Mouse (Mus musculus) embryonic stem cell, embryonic (primary cell): ENCODE data around the gene Psmb10.

Experiments used
- CTCF ChIA-PET, 4 experiments: fragments of 300-600 bp in 2 of 4; fragments of 350-600 bp in 2 of 4; sonication (Branson Sonifier 250); formaldehyde crosslinking; loops; one replicate each; lab custom pipeline; 2022; ENCODE audit warnings: inconsistent platforms in 2 of 4; lab: Charles Lee
- POLR2A ChIA-PET, 4 experiments: fragments of 300-600 bp in 2 of 4; fragments of 350-600 bp in 2 of 4; sonication (Branson Sonifier 250); formaldehyde crosslinking; loops; one replicate each; lab custom pipeline; 2022; ENCODE audit warnings: antibody characterized with exemption in 4 of 4, inconsistent platforms in 1 of 4; lab: Charles Lee

The Psmb10 gene

DNA sequence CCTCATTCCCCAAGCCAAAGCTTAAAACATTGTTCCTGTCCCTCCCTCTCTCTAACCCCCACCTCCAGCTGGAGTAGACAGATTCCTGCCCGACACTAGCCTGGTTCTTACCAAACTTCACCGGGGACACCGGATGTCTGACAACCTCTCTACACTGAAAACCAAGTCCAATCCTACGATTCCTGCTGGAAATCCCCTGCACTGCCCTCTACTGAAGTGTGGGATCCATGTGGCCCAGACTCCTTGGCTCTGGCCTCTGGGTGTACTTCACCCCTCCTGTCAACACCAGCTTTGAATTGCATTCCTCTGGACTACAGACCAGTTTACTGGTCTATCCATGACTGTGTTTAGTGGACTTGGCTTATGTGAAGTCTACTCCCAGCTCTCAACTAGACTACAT lies 18.3 kb upstream of the Psmb10 start:
- POLR2A ChIA-PET = interaction anchor here in 3 of 4 experiments (0.5 to 1.5 kb wide), 5 partner anchors 17 to 56 kb away, joined by 3 to 4 read pairs (median 3); partner anchors contain the start of gene Pskh1 (in 1 of the 3)
- CTCF ChIA-PET = no interaction called here

DNA sequence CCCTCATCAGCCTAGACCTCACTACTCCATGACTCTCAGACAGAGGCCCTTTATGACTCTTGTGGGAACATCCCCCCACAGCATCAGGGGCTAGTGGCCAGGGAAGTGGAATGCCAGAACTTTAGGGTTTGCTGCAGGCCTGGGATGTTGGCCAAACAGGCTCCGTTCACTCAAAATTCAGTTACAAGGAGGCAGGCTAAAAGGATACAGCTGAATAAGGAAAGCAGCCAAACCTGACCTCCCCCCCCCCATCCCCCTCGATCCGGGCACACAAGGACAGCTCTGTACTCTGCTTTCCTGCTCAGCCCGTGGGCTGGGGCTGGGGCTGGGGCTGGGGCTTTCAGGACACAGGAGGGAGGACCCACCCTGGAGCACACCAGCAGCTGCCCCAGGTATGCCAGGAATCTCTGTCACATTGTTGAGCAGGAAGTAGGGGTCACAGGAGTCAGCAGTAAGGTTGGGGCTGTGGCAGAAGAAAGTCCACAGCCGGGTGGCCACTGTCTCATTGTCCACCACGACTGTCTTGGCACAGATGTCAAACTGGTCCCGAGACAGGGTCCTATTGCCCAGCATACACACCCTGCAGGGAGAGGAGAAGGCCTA lies 12.9 kb upstream of the Psmb10 start:
- CTCF ChIA-PET = no interaction called here

DNA sequence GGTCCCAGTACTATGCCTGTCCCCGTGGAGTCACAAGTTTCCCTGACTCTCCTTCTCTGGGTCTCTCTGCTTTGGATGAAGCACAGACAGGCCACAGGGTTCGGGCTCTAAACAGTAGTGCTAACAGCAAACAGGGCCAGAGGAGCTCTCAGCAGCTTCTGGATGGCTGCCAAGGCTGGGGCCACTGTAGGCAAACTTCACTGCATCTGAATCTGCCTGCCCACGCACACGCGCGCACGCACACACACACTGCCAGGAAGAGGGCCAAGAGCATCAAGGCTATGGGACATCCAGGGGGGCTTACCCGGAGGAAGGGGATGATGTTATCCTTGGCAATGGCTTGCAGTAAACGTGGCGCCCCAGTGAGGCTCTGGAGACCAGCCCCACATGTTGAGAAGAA lies 11.1 kb upstream of the Psmb10 start:
- ChIA-PET POLR2A (interaction anchor here in 3 of 4 experiments (0.5 to 1.4 kb wide), 5 partner anchors 10 to 314 kb away, joined by 3 read pairs; partner anchors contain the start of genes Pskh1 (in 1 of the 3), Ranbp10 (in 1 of the 3) and Tsnaxip1 (in 1 of the 3)), CTCF (interaction anchor here in 1 of 4 experiments (1.3 kb wide), 1 partner anchor 19 kb away, joined by 3 read pairs; no protein-coding TSS in a partner anchor)

More for the DNA sequence above, 12.9 kb upstream of the Psmb10 start:
- POLR2A ChIA-PET = interaction anchor here in 2 of 4 experiments (0.6 to 1.3 kb wide), 4 partner anchors 12 to 51 kb away, joined by 3 to 5 read pairs (median 3); partner anchors contain the start of genes Pskh1 (in 1 of the 2) and Psmb10 (in 1 of the 2)

DNA sequence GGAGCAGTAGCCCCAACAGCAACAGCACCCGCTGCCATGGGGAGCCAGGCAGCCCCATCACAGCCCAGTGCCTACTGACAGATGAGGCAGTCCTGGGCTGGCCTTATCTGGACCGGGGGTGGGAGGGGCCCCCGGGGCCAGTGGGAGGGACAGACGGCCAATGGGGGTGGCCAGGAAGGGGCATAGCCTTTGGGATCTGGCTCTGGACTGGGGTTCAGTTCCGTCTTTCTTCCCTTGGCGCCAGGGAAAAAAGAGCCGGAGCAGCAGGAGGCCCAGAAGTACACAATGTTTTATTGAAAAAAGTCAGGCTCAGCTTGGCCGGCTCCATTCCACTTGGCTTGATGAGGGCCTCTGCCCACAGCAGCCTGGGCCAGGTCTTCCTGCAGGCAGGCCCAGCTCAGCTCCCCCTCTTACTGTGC lies 5.1 kb upstream of the Psmb10 start, which contains the start of gene Lcat:
Lcat (minus strand) TSS at position 62 of the 419 bp plus-strand sequence.
- POLR2A ChIA-PET = interaction anchor here in 2 of 4 experiments (1.1 to 1.5 kb wide), 4 partner anchors 13 to 282 kb away, joined by 3 to 4 read pairs (median 4); no protein-coding TSS in a partner anchor
- CTCF ChIA-PET = interaction anchor here in 1 of 4 experiments (0.6 kb wide), 1 partner anchor 12 kb away, joined by 3 read pairs; no protein-coding TSS in a partner anchor

DNA sequence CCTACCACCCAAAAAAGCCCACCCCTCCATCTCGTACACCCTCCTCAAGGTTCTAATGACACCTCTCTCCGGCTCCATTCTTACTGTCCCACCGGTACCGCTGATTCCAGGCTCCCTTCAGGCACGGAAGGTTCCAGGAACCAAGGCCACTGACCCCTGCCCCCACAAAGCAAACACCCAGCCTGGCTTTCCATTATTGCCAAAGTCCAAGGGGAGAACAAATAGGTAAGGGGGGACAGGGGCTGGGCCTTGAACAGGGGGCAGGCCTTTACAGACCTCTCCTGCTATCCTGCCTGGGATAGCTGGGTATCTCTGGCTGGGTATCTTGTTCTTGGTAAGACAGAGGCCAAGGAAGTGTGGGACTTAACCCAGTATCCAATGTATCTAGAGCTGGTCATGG lies 4.3 kb upstream of the Psmb10 start:
- POLR2A ChIA-PET = interaction anchor here in 2 of 4 experiments (0.5 to 1.5 kb wide), 4 partner anchors 16 to 113 kb away, joined by 3 to 4 read pairs (median 4); no protein-coding TSS in a partner anchor
- CTCF ChIA-PET = interaction anchor here in 1 of 4 experiments (0.6 to 1.4 kb wide), 2 partner anchors 12 to 13 kb away, joined by 3 read pairs; no protein-coding TSS in a partner anchor

DNA sequence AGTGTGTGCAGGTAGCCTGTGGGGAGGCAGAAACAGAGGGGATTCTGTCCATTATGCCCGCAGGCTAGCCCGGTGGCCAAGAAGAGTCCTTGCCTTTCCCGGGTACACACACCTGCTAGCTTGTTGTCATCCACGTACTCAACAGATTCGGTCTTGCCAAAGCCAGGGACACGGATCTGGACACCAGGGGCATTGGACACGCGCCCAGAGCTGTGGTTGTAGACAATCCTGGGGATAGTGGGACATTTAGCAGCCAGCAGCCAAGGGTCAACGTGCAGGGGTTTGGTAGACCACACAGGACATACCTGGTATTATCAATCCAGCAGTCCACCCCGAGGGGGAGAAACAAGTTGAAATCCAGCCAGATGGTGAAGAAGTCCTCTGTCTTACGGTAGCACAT lies 3.8 kb upstream of the Psmb10 start:
- POLR2A ChIA-PET = interaction anchor here in 2 of 4 experiments (0.5 to 1.5 kb wide), 6 partner anchors 11 to 114 kb away, joined by 3 to 4 read pairs (median 3); partner anchors contain the start of gene Nrn1l (in 1 of the 2)
- CTCF ChIA-PET = interaction anchor here in 2 of 4 experiments (1.4 to 1.5 kb wide), 2 partner anchors 11 to 171 kb away, joined by 3 read pairs; no protein-coding TSS in a partner anchor

DNA sequence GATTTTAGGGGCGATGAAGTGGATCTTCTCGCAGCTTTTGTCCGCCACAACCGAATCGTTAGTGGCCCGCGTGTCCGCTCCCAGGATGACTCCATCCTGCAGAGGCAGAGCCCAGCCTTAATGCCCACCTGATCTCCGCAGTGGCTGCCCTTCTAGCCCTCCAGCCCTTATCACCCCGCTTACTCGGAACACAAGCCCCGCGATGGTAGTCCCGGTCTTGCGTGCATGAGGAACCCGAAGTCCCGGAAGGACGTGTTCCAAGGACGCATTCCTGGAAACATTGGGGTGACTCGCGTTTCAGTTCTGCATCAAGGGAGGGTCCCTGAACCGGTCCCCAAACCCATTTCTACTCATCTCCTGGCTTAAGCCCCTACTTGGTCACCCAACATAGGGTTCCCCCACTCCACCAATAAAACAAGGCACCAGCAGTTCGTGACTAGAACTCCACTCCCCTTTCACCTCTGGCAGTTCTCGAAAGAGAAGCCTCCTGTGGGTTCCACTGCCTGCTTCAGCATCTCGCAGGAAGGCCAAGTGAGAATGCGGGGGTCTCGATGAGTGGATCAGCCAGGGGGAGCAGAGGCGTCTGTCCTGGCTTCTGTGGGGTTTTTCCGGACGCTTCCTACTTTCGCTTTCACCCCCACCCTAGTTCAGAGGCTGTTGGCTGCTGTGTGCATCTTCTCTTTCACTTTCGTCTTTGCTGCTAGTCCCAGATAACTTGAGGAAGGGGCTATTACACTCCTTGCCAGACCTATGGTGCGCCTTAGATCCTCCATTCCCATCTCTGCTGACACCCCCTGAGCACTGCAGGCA lies 543 bp downstream of the Psmb10 start:
- CTCF ChIA-PET = interaction anchor here in 3 of 4 experiments (0.7 to 1.5 kb wide), 6 partner anchors 13 to 341 kb away, joined by 3 to 4 read pairs (median 3); no protein-coding TSS in a partner anchor
- POLR2A ChIA-PET = interaction anchor here (0.6 to 2.8 kb wide), 29 partner anchors 9 to 300 kb away, joined by 3 to 21 read pairs (median 5); partner anchors contain the start of genes Edc4 (in 2 of the 4), Nutf2 (in 2 of the 4), Acd (in 1 of the 4) and Agrp (in 1 of the 4)

DNA sequence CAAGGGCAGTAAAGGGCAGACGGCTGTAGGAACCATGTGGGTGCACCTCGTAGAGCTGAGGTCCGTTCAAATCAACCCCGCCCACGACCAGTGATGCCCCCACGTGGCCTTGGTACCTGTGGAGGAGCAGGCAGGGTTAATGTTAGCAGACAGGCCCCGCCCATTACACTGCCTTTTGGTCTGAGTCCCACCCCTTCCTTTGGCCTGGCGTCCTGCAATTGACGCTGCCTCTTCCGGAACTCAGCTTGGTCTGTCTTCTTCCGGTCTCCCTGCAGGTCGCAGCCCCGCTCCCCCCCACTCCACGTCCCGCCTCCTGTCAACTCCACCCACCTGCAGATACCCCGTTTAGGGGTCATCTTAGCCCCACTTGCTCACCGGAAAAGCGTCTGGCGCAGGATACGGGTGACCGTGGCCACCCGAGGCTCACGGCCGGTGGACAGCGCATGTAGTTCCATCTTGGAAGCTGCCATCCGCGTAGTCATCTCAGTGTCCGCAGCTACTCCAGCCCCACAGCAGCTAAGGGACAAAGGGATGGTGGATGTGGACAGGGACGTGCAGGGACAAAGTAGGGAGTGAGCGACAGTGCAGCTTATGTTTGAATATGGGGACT lies 1.3 kb downstream of the Psmb10 start:
- POLR2A ChIA-PET = interaction anchor here (0.5 to 2.8 kb wide), 41 partner anchors 9 to 300 kb away, joined by 3 to 21 read pairs (median 4); partner anchors contain the start of genes Edc4 (in 2 of the 4), Nutf2 (in 2 of the 4), Acd (in 1 of the 4) and Agrp (in 1 of the 4)

DNA sequence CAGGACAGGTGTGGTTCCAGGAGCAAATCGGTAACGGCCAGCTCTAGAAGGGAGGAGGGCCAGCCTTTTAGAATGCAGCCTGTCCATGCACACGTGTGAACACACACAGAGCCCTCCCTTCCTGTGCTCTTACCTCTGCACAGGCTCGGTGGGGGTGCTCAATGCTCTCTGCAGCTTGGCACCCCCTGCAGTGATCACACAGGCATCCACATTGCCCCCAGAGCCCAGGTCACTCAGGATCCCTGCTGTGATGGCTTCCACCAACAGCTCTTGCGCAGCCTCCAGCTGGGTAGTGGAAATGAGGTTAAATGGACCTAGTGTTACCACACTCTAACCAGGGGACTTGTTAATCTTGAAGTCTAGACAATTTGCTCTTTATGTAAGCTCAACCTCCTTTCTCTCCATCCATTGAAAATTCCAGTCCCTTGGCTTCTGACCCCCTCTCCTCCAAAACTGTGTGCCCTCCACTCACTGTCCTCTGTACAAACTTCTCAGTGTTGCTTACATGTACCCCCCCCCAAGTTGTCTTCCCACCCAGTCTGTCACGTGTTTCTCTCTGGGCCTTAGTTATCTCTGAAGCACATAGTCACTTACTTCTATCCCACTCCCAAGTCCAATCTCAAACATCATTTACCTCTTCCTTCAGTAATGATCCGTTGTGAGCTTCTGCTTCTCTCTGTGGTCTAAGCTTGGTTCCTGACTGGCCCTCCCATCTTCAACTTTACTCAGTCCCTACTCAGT lies 2.2 kb downstream of the Psmb10 start:
- ChIA-PET POLR2A (interaction anchor here (0.5 to 2.8 kb wide), 27 partner anchors 9 to 341 kb away, joined by 3 to 21 read pairs (median 4); partner anchors contain the start of genes Agrp (in 1 of the 4), Edc4 (in 1 of the 4), Nfatc3 (in 1 of the 4) and Nutf2 (in 1 of the 4)), CTCF (interaction anchor here in 3 of 4 experiments (0.6 to 1.5 kb wide), 6 partner anchors 44 to 925 kb away, joined by 3 to 8 read pairs (median 4); no protein-coding TSS in a partner anchor)

More for the DNA sequence above, 1.3 kb downstream of the Psmb10 start:
- CTCF ChIA-PET = interaction anchor here in 3 of 4 experiments (0.6 to 1.5 kb wide), 10 partner anchors 12 to 926 kb away, joined by 3 to 8 read pairs (median 3); no protein-coding TSS in a partner anchor

DNA sequence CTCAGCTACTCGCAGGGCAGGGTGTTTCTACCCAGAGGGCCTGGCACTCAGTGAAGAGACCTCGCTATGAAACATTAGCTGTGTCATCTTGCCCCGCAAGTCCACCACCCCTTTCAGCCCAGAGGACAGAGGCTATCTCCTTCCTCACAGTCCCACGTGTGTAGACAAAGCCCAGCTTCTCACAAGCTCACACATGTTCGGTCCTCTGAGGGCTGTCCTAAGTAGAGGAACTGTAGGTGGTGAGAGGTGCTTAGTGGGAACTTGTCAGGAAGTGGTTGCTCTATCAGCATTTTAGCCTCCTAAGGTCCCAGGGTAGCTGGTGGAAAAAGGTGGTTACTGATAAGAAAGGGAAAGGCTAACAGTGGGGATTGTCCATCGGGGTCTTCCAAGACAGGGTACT lies 3.1 kb downstream of the Psmb10 start:
- ChIA-PET POLR2A (interaction anchor here in 2 of 4 experiments (0.8 to 2.8 kb wide), 3 partner anchors 8 to 44 kb away, joined by 5 to 21 read pairs (median 16); no protein-coding TSS in a partner anchor), CTCF (interaction anchor here in 1 of 4 experiments (1.2 kb wide), 1 partner anchor 221 kb away, joined by 3 read pairs; no protein-coding TSS in a partner anchor)

DNA sequence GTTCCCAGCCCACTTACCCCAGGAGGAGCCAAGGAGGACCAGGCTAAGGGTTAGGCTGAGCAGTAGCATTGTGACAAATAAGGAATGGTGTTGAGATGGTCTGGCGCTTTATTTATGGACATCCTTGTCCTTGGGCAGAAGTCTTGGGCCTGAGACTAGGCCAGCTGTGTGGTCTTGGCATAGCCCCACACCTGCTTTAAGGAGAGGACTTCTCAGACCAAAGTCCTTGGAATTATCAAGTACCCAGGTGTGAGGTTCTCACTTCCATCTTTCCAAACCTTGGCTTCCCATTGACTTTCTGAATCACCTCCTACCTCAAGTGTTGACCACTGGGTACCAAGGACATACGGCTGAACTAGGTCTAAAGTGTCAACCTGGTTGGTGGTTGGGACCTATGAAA lies 4.5 kb downstream of the Psmb10 start, which contains the start of gene Ctrl:
Ctrl (minus strand) TSS at position 101 of the 400 bp plus-strand sequence.
- CTCF ChIA-PET = no interaction called here
- POLR2A ChIA-PET = interaction anchor here in 2 of 4 experiments (0.7 to 1.3 kb wide), 3 partner anchors 9 to 619 kb away, joined by 3 to 5 read pairs (median 3); partner anchors contain the start of gene Pskh1 (in 1 of the 2)

DNA sequence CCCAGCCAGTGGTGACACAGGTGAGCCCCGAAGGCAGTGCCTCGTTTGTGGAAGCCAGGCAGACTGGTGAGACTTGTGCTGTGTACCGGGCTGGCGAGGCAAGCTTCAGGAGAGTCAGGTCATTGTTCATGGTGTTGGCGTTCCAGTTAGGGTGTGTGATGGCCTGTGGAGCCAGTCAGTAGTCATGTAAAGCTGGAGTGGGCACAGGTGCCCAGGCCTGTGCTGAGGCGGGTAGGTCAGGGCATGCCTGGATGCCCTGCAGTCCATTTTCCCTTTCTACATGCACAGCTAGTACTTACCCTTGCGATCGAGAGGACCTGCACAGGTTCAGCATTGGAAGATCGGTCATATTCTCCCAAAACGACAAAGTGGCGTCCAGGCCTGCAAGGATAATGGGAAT lies 5.7 kb downstream of the Psmb10 start:
- POLR2A ChIA-PET = interaction anchor here in 1 of 4 experiments (1.3 to 1.4 kb wide), 2 partner anchors 32 to 67 kb away, joined by 3 read pairs; partner anchors contain the start of gene Pskh1
- CTCF ChIA-PET = interaction anchor here in 2 of 4 experiments (1.0 to 1.4 kb wide), 2 partner anchors 44 to 97 kb away, joined by 3 to 5 read pairs; no protein-coding TSS in a partner anchor

DNA sequence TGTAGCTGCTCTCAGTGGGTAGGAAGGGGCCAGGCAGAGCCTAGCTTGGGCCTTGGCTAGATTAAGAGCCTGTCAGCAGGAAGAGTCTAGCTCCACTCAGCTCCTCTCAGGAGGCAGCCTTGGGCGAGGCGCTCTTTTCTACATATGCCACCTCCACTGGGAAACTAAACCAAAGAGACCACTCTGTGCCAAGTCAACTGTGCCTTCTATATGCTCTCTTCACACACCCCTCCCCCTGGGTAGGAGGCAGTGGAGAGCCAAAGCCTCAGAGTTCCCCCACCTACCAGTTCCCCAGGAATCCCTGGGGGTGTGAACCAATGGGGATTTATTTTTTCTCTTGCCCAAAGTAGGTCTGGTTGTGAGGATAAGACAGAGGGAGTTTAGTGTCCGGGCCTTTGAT lies 7.0 kb downstream of the Psmb10 start:
- POLR2A ChIA-PET = interaction anchor here in 3 of 4 experiments (0.6 to 2.3 kb wide), 23 partner anchors 13 to 313 kb away, joined by 3 to 17 read pairs (median 4); partner anchors contain the start of genes Nutf2 (in 2 of the 3), Pskh1 (in 2 of the 3), Ctcf (in 1 of the 3) and Dus2 (in 1 of the 3)
- CTCF ChIA-PET = interaction anchor here (0.5 to 2.5 kb wide), 62 partner anchors 8 to 335 kb away, joined by 3 to 24 read pairs (median 5); partner anchors contain the start of genes Nrn1l (in 3 of the 4), Pskh1 (in 2 of the 4), Thap11 (in 2 of the 4) and Nfatc3 (in 1 of the 4)

DNA sequence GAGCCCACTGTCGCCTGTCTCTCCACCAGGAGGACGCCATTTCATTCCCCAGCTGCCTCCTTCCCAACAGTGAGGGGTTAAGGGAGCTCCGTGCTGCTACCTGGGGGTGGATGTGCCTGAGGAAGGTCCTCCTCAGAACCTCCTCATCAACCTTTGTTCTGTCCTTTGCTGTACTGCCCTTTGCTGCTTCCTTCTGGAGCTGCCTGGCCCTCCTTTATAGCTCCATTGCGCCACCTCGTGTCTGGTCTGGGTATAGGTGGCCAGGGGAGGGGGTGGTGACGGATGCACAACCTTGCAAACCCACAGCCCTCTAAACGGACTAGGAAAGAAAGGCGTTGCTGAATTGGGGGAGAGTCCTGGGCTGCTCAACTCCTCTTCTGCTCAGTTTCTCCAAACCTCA lies 7.6 kb downstream of the Psmb10 start:
- ChIA-PET POLR2A (interaction anchor here in 3 of 4 experiments (0.6 to 2.5 kb wide), 30 partner anchors 8 to 308 kb away, joined by 3 to 18 read pairs (median 4); partner anchors contain the start of genes Nutf2 (in 2 of the 3), Pskh1 (in 2 of the 3), Ranbp10 (in 2 of the 3) and Tsnaxip1 (in 2 of the 3)), CTCF (interaction anchor here (0.5 to 2.5 kb wide), 89 partner anchors 9 to 684 kb away, joined by 3 to 24 read pairs (median 4); partner anchors contain the start of genes Nrn1l (in 3 of the 4), Nfatc3 (in 2 of the 4), Pskh1 (in 2 of the 4) and Slc12a4 (in 2 of the 4))

DNA sequence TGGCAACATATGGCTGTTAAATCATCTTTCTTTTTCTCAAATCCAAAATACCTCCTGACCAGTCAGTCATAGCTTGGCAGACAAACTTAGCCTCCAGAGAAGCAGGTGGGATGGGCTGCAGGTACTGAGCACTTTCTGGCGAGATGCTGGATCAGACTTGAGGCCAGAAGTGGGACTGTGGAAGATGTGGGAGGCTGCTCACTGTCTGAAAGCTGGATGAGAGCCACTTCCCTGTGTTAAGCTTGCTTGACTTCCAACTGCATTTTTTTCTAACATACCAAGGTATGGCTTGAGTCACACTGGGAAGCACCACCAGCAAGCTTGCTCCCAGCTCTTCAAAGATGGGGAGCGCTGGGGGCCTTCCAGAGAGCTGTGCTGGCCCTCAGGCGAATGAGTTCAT lies 13.1 kb downstream of the Psmb10 start:
- CTCF ChIA-PET = interaction anchor here in 2 of 4 experiments (0.6 to 1.0 kb wide), 3 partner anchors 35 to 645 kb away, joined by 3 to 5 read pairs (median 4); no protein-coding TSS in a partner anchor
- POLR2A ChIA-PET = interaction anchor here (0.5 to 3.4 kb wide), 23 partner anchors 8 to 131 kb away, joined by 3 to 21 read pairs (median 3); partner anchors contain the start of genes Pskh1 (in 3 of the 4), Slc12a4 (in 2 of the 4) and Nutf2 (in 1 of the 4)
